Comparison of ENCODE assay signal across 25 mouse cellular contexts in the genomic region with DNA sequence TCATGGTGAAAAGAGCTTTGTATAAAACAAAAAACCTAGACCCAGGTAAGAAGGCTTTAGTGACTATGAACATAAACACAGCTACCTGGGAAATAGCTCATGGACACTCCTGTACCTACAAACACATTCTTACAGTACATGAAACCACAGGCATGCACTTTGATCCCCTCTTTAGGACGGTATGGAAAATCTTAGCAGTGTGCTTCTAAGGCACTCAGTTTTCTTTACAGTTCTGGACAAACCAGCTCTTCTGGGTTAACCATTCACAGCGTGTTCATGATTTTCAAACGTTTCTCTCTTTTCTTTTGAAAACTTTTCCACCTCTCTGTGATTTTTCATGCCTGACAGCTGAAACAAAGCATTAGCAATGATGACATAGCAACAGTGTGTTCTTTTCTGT. TPM values are rescaled to one million over a fixed set of nuclear protein-coding genes. Genes with fewer than 3 reads are reported as not detected.
A peak's percentile ranks its signal among the peaks of the same experiment; 100 is the strongest.
DNase-seq lines count a peak whose midpoint lies in the region; ATAC-seq and TF ChIP-seq lines count a peak whose summit lies in the region.
"Had no signal": no experiment of that assay in that cellular context is flagged by ENCODE, and none has a peak within 500 bp of the region (broad histone marks: within the 10 kb centered on the region; RNA-seq: fewer than 3 reads in every experiment).

No protein-coding gene starts in this region.

- TF ChIP-seq EP300 in liver, postnatal 0 days (IDR thresholded peaks at IDR 0.05; ENCODE audit: low read depth), result no peak

- no peaks in the 10 kb centered on the region for H3K9me3 ChIP-seq in kidney, embryonic 14.5 days (ENCODE audit: control insufficient read depth, low read length)
- no peaks in the 10 kb centered on the region for H3K9me3 ChIP-seq in lung, embryonic 14.5 days (ENCODE audit: low read depth, low read length)
- H3K9me3 ChIP-seq in intestine, embryonic 15.5 days, result no peaks in the 10 kb centered on the region
- no peaks in the 10 kb centered on the region for H3K9me3 ChIP-seq in stomach, embryonic 14.5 days (ENCODE audit: control insufficient read depth, low read depth, low read length)
- no peaks in the 10 kb centered on the region for H3K9me3 ChIP-seq in liver, postnatal 0 days (ENCODE audit: low read length)
- H3K9me3 ChIP-seq: forebrain, embryonic 13.5 days; G1E; limb, embryonic 12.5 days; neural tube, embryonic 15.5 days had no signal

- H3K27ac ChIP-seq in kidney, embryonic 14.5 days (ENCODE audit: low read depth, low read length), result peak overlapping the region; percentile 74
- H3K27ac ChIP-seq in lung, embryonic 14.5 days (ENCODE audit: low read depth), result peak overlapping the region; percentile 86
- no peak overlapping the region for H3K27ac ChIP-seq in intestine, embryonic 15.5 days
- H3K27ac ChIP-seq in stomach, embryonic 14.5 days (ENCODE audit: low read length), result peak overlapping the region; percentile 78
- H3K27ac ChIP-seq in liver, postnatal 0 days (ENCODE audit: low read depth), result no peak overlapping the region
- H3K27ac ChIP-seq: forebrain, embryonic 13.5 days; hindbrain, embryonic 14.5 days; limb, embryonic 12.5 days; liver, embryonic 14.5 days; neural tube, embryonic 15.5 days had no signal

- no peaks in the 10 kb centered on the region for H3K27me3 ChIP-seq in kidney, embryonic 14.5 days (ENCODE audit: control insufficient read depth, insufficient read depth, low read length)
- no peaks in the 10 kb centered on the region for H3K27me3 ChIP-seq in lung, embryonic 14.5 days (ENCODE audit: insufficient read depth, low read length)
- H3K27me3 ChIP-seq in intestine, embryonic 15.5 days (replicated peaks), result no peaks in the 10 kb centered on the region
- H3K27me3 ChIP-seq in stomach, embryonic 14.5 days (ENCODE audit: control insufficient read depth, insufficient read depth, low read length), result no peaks in the 10 kb centered on the region
- H3K27me3 ChIP-seq in liver, postnatal 0 days (ENCODE audit: insufficient read depth, low read length), result no peaks in the 10 kb centered on the region
- H3K27me3 ChIP-seq: forebrain, embryonic 13.5 days; limb, embryonic 12.5 days; neural tube, embryonic 15.5 days had no signal

- WGBS in kidney, embryonic 14.5 days, result 58% methylated on average over 3 of the region's 3 CpGs
- 48% methylated on average over 3 of the region's 3 CpGs for WGBS in lung, embryonic 14.5 days
- WGBS in intestine, embryonic 15.5 days, result 43% methylated on average over 3 of the region's 3 CpGs
- 43% methylated on average over 3 of the region's 3 CpGs for WGBS in stomach, embryonic 14.5 days
- 63% methylated on average over 3 of the region's 3 CpGs for WGBS in liver, postnatal 0 days (ENCODE audit: insufficient replicate concordance)

- H3K4me2 ChIP-seq in kidney, embryonic 14.5 days (replicated peaks; ENCODE audit: low read depth, low read length), result no peak overlapping the region
- H3K4me2 ChIP-seq in lung, embryonic 14.5 days, result no peak overlapping the region
- no peak overlapping the region for H3K4me2 ChIP-seq in intestine, embryonic 15.5 days (replicated peaks)
- no peak overlapping the region for H3K4me2 ChIP-seq in stomach, embryonic 14.5 days (replicated peaks; ENCODE audit: low read depth, low read length)
- H3K4me2 ChIP-seq in liver, postnatal 0 days (ENCODE audit: low read depth, low read length), result no peak overlapping the region
- H3K4me2 ChIP-seq: forebrain, embryonic 13.5 days; hindbrain, embryonic 14.5 days; limb, embryonic 12.5 days; neural tube, embryonic 15.5 days had no signal

- ATAC-seq in kidney, embryonic 14.5 days (ENCODE audit: low FRiP score, low TSS enrichment), result no peak
- peak; percentile 88 for ATAC-seq in lung, embryonic 14.5 days (ENCODE audit: insufficient read depth)
- peak; percentile 95 for ATAC-seq in intestine, embryonic 15.5 days
- peak; percentile 90 for ATAC-seq in stomach, embryonic 14.5 days (ENCODE audit: insufficient number of reproducible peaks, insufficient read depth, low FRiP score, low read depth)
- no peak for ATAC-seq in liver, postnatal 0 days
- ATAC-seq: activated CD4-positive, CD25-positive, alpha-beta regulatory T cell, adult 4 months; forebrain, embryonic 13.5 days had no signal

- H3K36me3 ChIP-seq in kidney, embryonic 14.5 days (ENCODE audit: control insufficient read depth, insufficient read depth, low read length), result no peaks in the 10 kb centered on the region
- no peaks in the 10 kb centered on the region for H3K36me3 ChIP-seq in lung, embryonic 14.5 days (ENCODE audit: insufficient read depth)
- no peaks in the 10 kb centered on the region for H3K36me3 ChIP-seq in intestine, embryonic 15.5 days
- no peaks in the 10 kb centered on the region for H3K36me3 ChIP-seq in stomach, embryonic 14.5 days (ENCODE audit: control insufficient read depth, insufficient read depth, low read length)
- H3K36me3 ChIP-seq in liver, postnatal 0 days (replicated peaks; ENCODE audit: insufficient read depth, low read length), result no peaks in the 10 kb centered on the region
- H3K36me3 ChIP-seq: G1E; limb, embryonic 12.5 days; neural tube, embryonic 15.5 days had no signal

- DNase-seq in kidney, postnatal 36 days, result no peak
- peak; percentile 78 for DNase-seq in lung, embryonic 14.5 days
- no peak for DNase-seq in lung, postnatal 14 days
- DNase-seq in ovary, postnatal 10 days (ENCODE audit: low spot score), result no peak
- no peak for DNase-seq in liver, postnatal 0 days
- DNase-seq: adrenal gland, postnatal 10 days; cerebellum, postnatal 10 days; gastrocnemius, postnatal 10 days; heart, adult 18-20 months; heart, postnatal 36 days; kidney, adult 18-20 months; midbrain, embryonic 14.5 days; right cerebral cortex, postnatal 25 days; thymus, postnatal 14 days had no signal

- no peak overlapping the region for H3K9ac ChIP-seq in kidney, embryonic 14.5 days (ENCODE audit: low read depth, low read length)
- no peak overlapping the region for H3K9ac ChIP-seq in lung, embryonic 14.5 days
- no peak overlapping the region for H3K9ac ChIP-seq in intestine, embryonic 15.5 days
- no peak overlapping the region for H3K9ac ChIP-seq in stomach, embryonic 14.5 days (replicated peaks; ENCODE audit: low read depth, low read length)
- H3K9ac ChIP-seq in liver, postnatal 0 days (replicated peaks), result no peak overlapping the region
- H3K9ac ChIP-seq: forebrain, embryonic 13.5 days; hindbrain, embryonic 14.5 days; limb, embryonic 12.5 days; liver, embryonic 14.5 days; neural tube, embryonic 15.5 days had no signal

- H3K4me3 ChIP-seq in kidney, embryonic 14.5 days (ENCODE audit: low read length), result no peak overlapping the region
- H3K4me3 ChIP-seq in lung, embryonic 14.5 days (ENCODE audit: low read depth, low read length), result no peak overlapping the region
- H3K4me3 ChIP-seq in intestine, embryonic 15.5 days (replicated peaks), result no peak overlapping the region
- no peak overlapping the region for H3K4me3 ChIP-seq in stomach, embryonic 14.5 days (ENCODE audit: low read depth, low read length)
- no peak overlapping the region for H3K4me3 ChIP-seq in liver, postnatal 0 days (ENCODE audit: low read depth, low read length)
- H3K4me3 ChIP-seq: forebrain, embryonic 13.5 days; limb, embryonic 12.5 days; myocyte; neural tube, embryonic 15.5 days had no signal

- no peak for TF ChIP-seq CTCF in lung, embryonic 14.5 days (IDR thresholded peaks at IDR 0.05; ENCODE audit: low read depth)
- TF ChIP-seq CTCF in liver, postnatal 0 days (IDR thresholded peaks at IDR 0.05; ENCODE audit: low read depth), result no peak

- no peaks in the 10 kb centered on the region for H3K4me1 ChIP-seq in kidney, embryonic 14.5 days (ENCODE audit: control insufficient read depth, insufficient read depth, low read length)
- peaks cover 7% of the 10 kb centered on the region; the same call in 1 of the 2 replicates for H3K4me1 ChIP-seq in lung, embryonic 14.5 days (ENCODE audit: insufficient read depth)
- no peaks in the 10 kb centered on the region for H3K4me1 ChIP-seq in intestine, embryonic 15.5 days (replicated peaks)
- 0 out of 2 replicates have a peak, but pooled peaks cover 2% of the 10 kb centered on the region for H3K4me1 ChIP-seq in stomach, embryonic 14.5 days (ENCODE audit: control insufficient read depth, insufficient read depth, low read length)
- no peaks in the 10 kb centered on the region; the same call in 1 of the 2 replicates for H3K4me1 ChIP-seq in liver, postnatal 0 days (ENCODE audit: insufficient read depth)
- H3K4me1 ChIP-seq: forebrain, embryonic 13.5 days; limb, embryonic 12.5 days; neural tube, embryonic 15.5 days had no signal

RNA-seq across cellular contexts. Expression of a gene that starts 15.7 kb away (rescaled TPM):
- 25.6 and 27.8 TPM in 2 replicates for polyA plus RNA-seq in kidney, embryonic 14.5 days (2014; fragmentation: Nextera tagmentation; extraction: Ambion mirVana)
- 91.5 and 111 TPM in 2 replicates for polyA plus RNA-seq in lung, embryonic 14.5 days (2014; fragmentation: Nextera tagmentation; extraction: Ambion mirVana)
- 51.5 and 61.8 TPM in 2 replicates for polyA plus RNA-seq in intestine, embryonic 15.5 days (2015; fragmentation: Nextera tagmentation; extraction: Ambion mirVana)
- 417 and 455 TPM in 2 replicates for polyA plus RNA-seq in stomach, embryonic 14.5 days (2014; fragmentation: Nextera tagmentation; extraction: Ambion mirVana)
- 152 and 153 TPM in 2 replicates for polyA plus RNA-seq in liver, postnatal 0 days (2015; fragmentation: Nextera tagmentation; extraction: Ambion mirVana)
- polyA plus RNA-seq: G1E had no signal

Comparison
In these comparisons a context has a peak if more than half of its experiments do, and no peak if none do; other contexts are left out.
1. ATAC-seq: peak in lung, embryonic 14.5 days (single experiment), intestine, embryonic 15.5 days (single experiment) and stomach, embryonic 14.5 days (single experiment); none in kidney, embryonic 14.5 days (single experiment) and liver, postnatal 0 days (single experiment).
2. H3K27ac ChIP-seq: peak in kidney, embryonic 14.5 days (single experiment), lung, embryonic 14.5 days (single experiment) and stomach, embryonic 14.5 days (single experiment); none in intestine, embryonic 15.5 days (single experiment) and liver, postnatal 0 days (single experiment).